Mouse (Mus musculus): Measurements from ENCODE around the gene Bmp2k. TPM values are rescaled to one million over a fixed set of nuclear protein-coding genes. Genes with fewer than 3 reads are reported as not detected.

The Bmp2k gene
- polyA plus RNA-seq, 1 experiment from 2014 or later: 9.2 TPM

- no peak overlapping the region for H3K4me3 ChIP-seq
- 55% methylated on average over 7 of the region's 7 CpGs for WGBS
- no peak overlapping the region for H3K9ac ChIP-seq
- H3K4me2 ChIP-seq: no peak overlapping the region
- peaks cover 7% of the 10 kb centered on the region for H3K36me3 ChIP-seq
- H3K27me3 ChIP-seq: no peaks in the 10 kb centered on the region
- no peaks in the 10 kb centered on the region for H3K4me1 ChIP-seq (replicated peaks)
- H3K9me3 ChIP-seq: no peaks in the 10 kb centered on the region
- ATAC-seq (ENCODE audit: low read depth): peak; percentile 32; the same call in 1 of the 2 replicates
- H3K27ac ChIP-seq (replicated peaks): no peak overlapping the region
Observed at GRCm38 (mm10) chr5:97077676-97078075, 80.2 kb downstream of the Bmp2k start.

DNA sequence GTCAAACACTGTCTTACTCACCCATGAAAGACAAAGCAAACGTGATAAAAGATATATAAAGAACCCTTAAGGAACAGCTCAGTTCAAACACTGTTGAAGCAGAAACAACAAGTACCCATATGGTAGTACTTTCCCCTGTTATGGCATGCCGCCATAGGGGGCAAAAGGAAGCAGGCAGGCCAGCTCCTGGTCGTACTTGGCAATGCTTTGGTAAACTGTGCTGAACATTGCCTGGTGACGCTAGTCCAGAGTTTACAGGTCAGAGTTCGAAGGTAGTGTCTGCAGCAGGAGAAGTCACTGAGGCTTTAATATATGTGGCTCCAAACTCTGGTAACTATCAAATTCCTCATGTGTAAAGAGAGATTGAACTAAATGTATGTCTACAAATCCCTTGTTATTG, 81.2 kb downstream of the Bmp2k start:
- Histone ChIP-seq H3K9ac (no peak overlapping the region), H3K36me3 (peaks cover 11% of the 10 kb centered on the region), H3K4me2 (no peak overlapping the region), H3K4me3 (no peak overlapping the region), H3K4me1 (replicated peaks) (no peaks in the 10 kb centered on the region), H3K27ac (replicated peaks) (no peak overlapping the region), H3K9me3 (no peaks in the 10 kb centered on the region), H3K27me3 (no peaks in the 10 kb centered on the region)
- no peak for ATAC-seq (ENCODE audit: low read depth)
- 87% methylated on average over 5 of the region's 5 CpGs for WGBS

GRCm38 (mm10) chr5:97081481-97081880, 84.0 kb downstream of the Bmp2k start:
- ATAC-seq (ENCODE audit: low read depth): no peak
- 76% methylated on average over 3 of the region's 3 CpGs for WGBS

GRCm38 (mm10) chr5:97083701-97084100, 86.2 kb downstream of the Bmp2k start:
- no peak overlapping the region for H3K9ac ChIP-seq
- 90% methylated on average over 6 of the region's 6 CpGs for WGBS
- H3K4me3 ChIP-seq: no peak overlapping the region
- H3K9me3 ChIP-seq: no peaks in the 10 kb centered on the region
- H3K4me1 ChIP-seq (replicated peaks): no peaks in the 10 kb centered on the region
- H3K4me2 ChIP-seq: no peak overlapping the region
- H3K27me3 ChIP-seq: no peaks in the 10 kb centered on the region
- H3K27ac ChIP-seq (replicated peaks): no peak overlapping the region
- ATAC-seq (ENCODE audit: low read depth): no peak
- peaks cover 59% of the 10 kb centered on the region for H3K36me3 ChIP-seq

More at GRCm38 (mm10) chr5:97081481-97081880, 84.0 kb downstream of the Bmp2k start:
- H3K9me3 ChIP-seq: no peaks in the 10 kb centered on the region
- peaks cover 40% of the 10 kb centered on the region for H3K36me3 ChIP-seq
- no peak overlapping the region for H3K9ac ChIP-seq
- no peak overlapping the region for H3K27ac ChIP-seq (replicated peaks)
- no peak overlapping the region for H3K4me3 ChIP-seq
- no peak overlapping the region for H3K4me2 ChIP-seq
- no peaks in the 10 kb centered on the region for H3K27me3 ChIP-seq
- no peaks in the 10 kb centered on the region for H3K4me1 ChIP-seq (replicated peaks)

DNA sequence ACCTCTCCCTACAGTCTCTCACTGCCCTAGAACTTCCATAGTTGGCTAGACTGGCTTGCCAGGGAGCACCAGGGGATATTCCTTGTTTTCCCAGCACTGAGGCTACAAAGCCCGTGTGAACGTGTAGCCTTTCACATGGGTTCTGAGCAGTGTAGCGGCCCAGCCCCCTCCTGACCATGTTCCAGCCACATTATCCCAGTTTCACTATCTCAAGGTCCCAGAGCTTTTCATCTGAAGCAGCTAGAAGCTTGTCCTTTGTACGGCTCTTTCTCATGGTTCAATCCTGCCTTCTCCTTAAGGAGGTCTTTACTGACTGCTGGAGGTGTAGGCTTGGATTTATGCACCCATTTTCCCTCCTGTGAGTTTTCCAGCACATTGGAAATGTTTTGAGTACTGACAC, 87.1 kb downstream of the Bmp2k start:
- peaks cover 61% of the 10 kb centered on the region for H3K36me3 ChIP-seq
- H3K9ac ChIP-seq: no peak overlapping the region
- ATAC-seq (ENCODE audit: low read depth): no peak

DNA sequence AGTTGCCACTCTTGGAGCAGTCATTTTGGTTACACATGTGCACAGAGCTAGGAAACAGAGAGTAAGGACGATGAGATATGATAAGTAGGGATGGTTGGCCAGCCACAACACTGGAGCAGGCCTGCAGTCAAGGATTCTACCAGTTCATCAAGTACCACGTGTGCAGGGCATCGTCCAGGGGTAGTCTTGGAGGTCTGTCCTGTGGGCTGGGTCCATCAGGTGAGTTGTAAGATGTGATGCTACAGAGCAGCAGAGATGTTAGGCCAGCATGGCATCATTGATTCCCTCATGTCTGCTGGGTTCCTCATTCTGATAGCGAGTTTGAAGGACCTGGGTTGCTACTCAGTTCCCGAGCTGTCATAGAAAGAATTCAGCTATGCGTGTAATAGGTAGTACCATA, 87.6 kb downstream of the Bmp2k start:
- Histone ChIP-seq H3K27me3 (no peaks in the 10 kb centered on the region), H3K9ac (no peak overlapping the region), H3K27ac (replicated peaks) (no peak overlapping the region), H3K9me3 (no peaks in the 10 kb centered on the region), H3K4me3 (no peak overlapping the region), H3K4me2 (no peak overlapping the region), H3K4me1 (replicated peaks) (no peaks in the 10 kb centered on the region), H3K36me3 (peaks cover 65% of the 10 kb centered on the region)
- WGBS: 96% methylated on average over 6 of the region's 6 CpGs
- ATAC-seq (ENCODE audit: low read depth): no peak

More for the DNA sequence above, 87.1 kb downstream of the Bmp2k start:
- no peaks in the 10 kb centered on the region for H3K27me3 ChIP-seq
- H3K4me1 ChIP-seq (replicated peaks): no peaks in the 10 kb centered on the region
- 93% methylated on average over 4 of the region's 4 CpGs for WGBS
- H3K4me2 ChIP-seq: no peak overlapping the region
- no peak overlapping the region for H3K27ac ChIP-seq (replicated peaks)
- no peaks in the 10 kb centered on the region for H3K9me3 ChIP-seq
- H3K4me3 ChIP-seq: no peak overlapping the region

DNA sequence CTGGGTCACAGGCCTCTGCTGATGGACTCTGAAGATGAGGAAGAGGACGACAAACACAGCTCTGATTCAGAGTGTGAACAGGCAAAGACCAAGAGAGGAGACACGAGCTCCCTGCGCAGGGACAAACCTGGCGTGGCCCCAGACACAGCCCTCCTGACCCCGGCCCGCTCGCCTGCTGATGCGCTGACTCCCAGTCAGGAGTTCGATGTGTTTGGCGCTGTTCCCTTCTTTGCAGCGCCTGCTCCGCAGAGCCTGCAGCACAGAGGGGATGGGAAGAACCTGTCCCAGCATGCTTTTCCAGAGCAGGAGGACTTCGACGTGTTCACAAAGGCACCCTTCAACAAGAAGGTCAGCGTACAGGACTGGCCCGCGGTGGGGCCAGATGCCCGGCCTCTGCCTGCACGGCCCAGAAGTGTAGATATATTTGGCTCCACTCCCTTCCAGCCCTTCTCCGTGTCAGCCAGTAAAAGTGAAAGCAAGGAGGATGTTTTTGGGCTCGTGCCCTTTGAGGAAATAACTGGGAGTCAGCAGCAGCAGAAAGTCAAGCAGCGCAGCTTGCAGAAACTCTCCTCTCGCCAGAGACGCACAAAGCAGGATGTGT, 89.6 kb downstream of the Bmp2k start:
- Histone ChIP-seq H3K27ac (replicated peaks) (no peak overlapping the region), H3K4me1 (replicated peaks) (no peaks in the 10 kb centered on the region), H3K27me3 (no peaks in the 10 kb centered on the region), H3K9me3 (no peaks in the 10 kb centered on the region), H3K9ac (no peak overlapping the region), H3K4me2 (no peak overlapping the region), H3K36me3 (peaks cover 70% of the 10 kb centered on the region), H3K4me3 (no peak overlapping the region)
- ATAC-seq (ENCODE audit: low read depth): no peak
- 92% methylated on average over 24 of the region's 24 CpGs for WGBS

DNA sequence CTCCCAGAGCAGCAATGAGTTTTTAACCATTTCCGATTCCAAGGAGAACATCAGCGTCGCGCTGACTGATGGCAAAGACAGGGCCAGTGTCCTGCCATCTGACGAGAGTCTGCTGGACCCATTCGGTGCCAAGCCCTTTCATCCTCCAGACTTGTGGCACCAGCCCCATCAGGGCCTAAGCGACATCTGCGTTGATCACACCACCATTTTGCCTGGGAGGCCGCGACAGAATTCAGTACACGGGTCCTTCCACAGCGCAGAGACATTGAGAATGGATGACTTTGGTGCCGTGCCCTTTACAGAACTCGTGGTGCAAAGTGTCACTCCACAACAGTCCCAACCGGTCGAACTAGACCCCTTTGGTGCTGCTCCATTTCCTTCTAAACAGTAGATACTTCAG, 90.3 kb downstream of the Bmp2k start:
- no peaks in the 10 kb centered on the region for H3K9me3 ChIP-seq
- no peak overlapping the region for H3K9ac ChIP-seq
- ATAC-seq (ENCODE audit: low read depth): no peak
- WGBS: 95% methylated on average over 16 of the region's 16 CpGs
- H3K27me3 ChIP-seq: no peaks in the 10 kb centered on the region
- H3K27ac ChIP-seq (replicated peaks): no peak overlapping the region
- no peaks in the 10 kb centered on the region for H3K4me1 ChIP-seq (replicated peaks)
- no peak overlapping the region for H3K4me3 ChIP-seq
- H3K36me3 ChIP-seq: peaks cover 70% of the 10 kb centered on the region
- no peak overlapping the region for H3K4me2 ChIP-seq

GRCm38 (mm10) chr5:97088231-97088630, 90.7 kb downstream of the Bmp2k start:
- Histone ChIP-seq H3K27ac (replicated peaks) (no peak overlapping the region), H3K9me3 (no peaks in the 10 kb centered on the region), H3K9ac (no peak overlapping the region), H3K4me2 (no peak overlapping the region), H3K4me3 (no peak overlapping the region), H3K4me1 (replicated peaks) (no peaks in the 10 kb centered on the region), H3K27me3 (no peaks in the 10 kb centered on the region), H3K36me3 (peaks cover 73% of the 10 kb centered on the region)
- ATAC-seq (ENCODE audit: low read depth): no peak
- 92% methylated on average over 6 of the region's 6 CpGs for WGBS

GRCm38 (mm10) chr5:97089426-97089825, 91.9 kb downstream of the Bmp2k start:
- WGBS: 95% methylated on average over 3 of the region's 3 CpGs
- Histone ChIP-seq H3K4me1 (replicated peaks) (no peaks in the 10 kb centered on the region), H3K27ac (replicated peaks) (no peak overlapping the region), H3K9ac (no peak overlapping the region), H3K4me2 (no peak overlapping the region), H3K4me3 (no peak overlapping the region), H3K9me3 (no peaks in the 10 kb centered on the region), H3K27me3 (no peaks in the 10 kb centered on the region), H3K36me3 (peaks cover 62% of the 10 kb centered on the region)
- no peak for ATAC-seq (ENCODE audit: low read depth)

DNA sequence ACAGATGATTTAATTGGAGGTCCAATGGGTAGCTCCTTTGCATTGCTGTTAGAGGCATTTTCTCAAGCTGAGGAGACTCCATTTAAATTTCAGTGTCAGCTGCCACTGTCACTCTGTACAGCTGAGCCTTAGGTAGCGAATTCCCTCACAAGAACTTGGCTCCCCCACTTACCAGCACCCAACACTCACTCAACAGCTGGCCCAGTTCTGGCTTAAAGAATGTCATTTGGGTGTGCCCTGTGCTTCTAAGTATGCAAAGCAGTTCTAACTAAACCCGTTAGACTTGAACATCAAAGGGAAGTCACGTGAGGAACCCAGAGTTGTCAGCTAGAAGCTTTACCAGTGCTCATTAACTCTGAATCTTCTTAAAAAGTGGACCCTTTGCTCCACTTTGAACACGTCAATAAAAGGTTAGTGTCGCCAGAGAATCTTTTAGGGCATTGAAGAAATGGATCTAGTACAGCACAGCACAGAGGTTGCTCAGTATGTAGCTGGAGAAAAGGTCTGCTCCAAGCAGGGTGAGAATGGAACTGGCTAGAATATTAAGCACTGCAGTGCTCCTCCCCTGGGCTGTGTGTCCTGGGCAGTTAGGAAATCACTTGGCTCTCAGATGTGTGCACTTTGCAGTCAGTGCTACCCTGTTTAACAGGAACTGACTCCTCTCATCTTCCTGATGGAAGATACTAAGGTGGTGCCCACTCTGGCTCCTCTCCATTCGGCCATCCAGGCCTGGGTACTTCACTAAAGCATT, 92.7 kb downstream of the Bmp2k start:
- ATAC-seq (ENCODE audit: low read depth): no peak; the same call in 1 of the 2 replicates
- Histone ChIP-seq H3K9ac (no peak overlapping the region), H3K27ac (replicated peaks) (no peak overlapping the region), H3K4me1 (replicated peaks) (no peaks in the 10 kb centered on the region), H3K4me3 (no peak overlapping the region), H3K27me3 (no peaks in the 10 kb centered on the region), H3K4me2 (no peak overlapping the region), H3K9me3 (no peaks in the 10 kb centered on the region), H3K36me3 (peaks cover 61% of the 10 kb centered on the region)
- WGBS: 79% methylated on average over 6 of the region's 6 CpGs

DNA sequence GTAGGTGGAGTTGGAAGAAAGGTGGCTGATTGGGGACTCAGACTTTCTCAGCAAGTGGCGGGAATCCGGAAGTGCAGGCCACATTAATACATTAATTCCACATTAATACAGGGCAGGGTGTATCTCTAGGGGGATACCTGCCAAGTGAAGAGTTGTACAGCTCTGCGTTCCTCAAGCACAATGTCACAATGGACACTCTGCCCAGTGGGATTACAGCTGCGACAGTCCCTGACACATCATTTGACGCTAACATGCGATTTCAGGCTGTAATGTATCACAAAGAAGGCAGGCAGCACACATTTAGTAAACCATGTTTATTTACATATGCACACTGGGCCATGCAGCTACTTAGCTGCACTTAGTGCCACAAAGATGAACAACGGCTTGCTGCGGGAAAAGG, 95.5 kb downstream of the Bmp2k start:
- peaks cover 55% of the 10 kb centered on the region for H3K36me3 ChIP-seq
- no peak overlapping the region for H3K27ac ChIP-seq (replicated peaks)
- H3K4me3 ChIP-seq: no peak overlapping the region
- H3K27me3 ChIP-seq: no peaks in the 10 kb centered on the region
- H3K4me1 ChIP-seq (replicated peaks): no peaks in the 10 kb centered on the region
- no peak overlapping the region for H3K9ac ChIP-seq
- 78% methylated on average over 8 of the region's 8 CpGs for WGBS
- ATAC-seq (ENCODE audit: low read depth): no peak
- no peak overlapping the region for H3K4me2 ChIP-seq
- no peaks in the 10 kb centered on the region for H3K9me3 ChIP-seq

DNA sequence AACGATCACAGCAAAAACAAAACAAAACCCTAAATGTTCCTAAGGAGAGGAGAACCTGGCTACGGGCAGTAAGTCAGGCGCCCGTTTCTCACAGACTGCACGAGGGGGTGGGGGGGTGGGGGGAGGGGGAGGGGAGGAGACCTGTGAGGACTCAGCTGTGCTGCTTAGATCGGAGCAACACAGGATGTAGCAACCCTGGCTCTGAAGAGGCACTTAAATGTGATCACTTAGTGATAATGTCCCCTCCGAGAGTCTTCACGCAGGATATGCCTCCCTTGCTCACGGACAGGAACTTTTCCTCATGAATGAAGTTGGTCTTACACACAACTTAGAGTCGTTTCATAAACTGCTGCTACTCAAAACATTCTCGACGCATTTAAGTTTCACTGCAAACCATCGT, 97.8 kb downstream of the Bmp2k start:
- ATAC-seq (ENCODE audit: low read depth): no peak
- 60% methylated on average over 13 of the region's 13 CpGs for WGBS
- H3K27me3 ChIP-seq: no peaks in the 10 kb centered on the region
- H3K4me1 ChIP-seq (replicated peaks): no peaks in the 10 kb centered on the region
- H3K4me2 ChIP-seq: no peak overlapping the region
- H3K4me3 ChIP-seq: no peak overlapping the region
- no peaks in the 10 kb centered on the region for H3K9me3 ChIP-seq
- H3K36me3 ChIP-seq: peaks cover 63% of the 10 kb centered on the region
- H3K27ac ChIP-seq (replicated peaks): no peak overlapping the region
- no peak overlapping the region for H3K9ac ChIP-seq

Measured in neural tube, embryonic 13.5 days (tissue).